Mouse (Mus musculus): ENCODE results near the gene Rpl35.

Rpl35 gene

DNA sequence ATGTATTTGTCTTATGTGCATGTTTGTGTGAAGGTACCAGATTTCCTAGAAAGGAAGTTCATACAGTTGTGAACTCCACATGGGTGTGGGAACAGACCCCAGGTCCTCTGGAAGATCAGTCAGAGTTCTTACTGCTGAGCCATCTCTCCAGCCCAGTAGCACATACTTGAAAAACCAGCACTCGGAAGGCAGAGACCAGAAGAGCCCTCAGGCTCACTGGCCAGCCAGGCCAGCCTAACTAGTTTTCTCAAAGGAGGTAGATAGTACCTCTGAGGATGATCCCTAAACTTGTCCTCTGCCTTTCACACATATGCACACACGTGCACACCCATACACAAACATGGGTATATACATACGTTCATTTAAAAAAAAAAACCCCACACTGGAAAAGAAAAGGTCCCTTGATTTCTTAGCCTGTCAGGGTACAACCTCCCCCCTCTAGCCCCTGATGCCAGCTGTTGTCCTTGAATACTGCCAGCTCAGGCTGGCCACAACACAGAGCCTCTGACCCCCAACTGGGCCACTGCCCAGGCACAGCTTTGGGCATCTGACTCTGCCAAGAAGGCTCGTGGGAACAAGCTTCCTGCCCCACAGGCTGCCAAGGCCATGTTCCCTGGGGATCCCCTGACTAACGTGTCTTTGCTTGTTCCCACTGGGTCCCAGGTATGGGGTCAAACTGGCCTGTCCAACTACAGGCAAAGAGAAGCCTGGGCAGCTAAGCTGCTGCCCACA is 52.1 kb downstream of the Rpl35 start:
- in situ Hi-C loops (cut with MboI, MseI) = no loop called here
